Mouse (Mus musculus) layer of hippocampus, adult 8-10 months (tissue): ENCODE data around the gene Nav2. TPM values are rescaled to one million over a fixed set of nuclear protein-coding genes. Genes with fewer than 3 reads are reported as not detected.

Experiments
- DNase-seq, 2 experiments: peaks; one replicate each; pipeline ENCODE4 v3.0.0; 2022; ENCODE audit warnings: low spot score in 2 of 2
- total RNA-seq, 4 experiments: library from RNA; stranded (reverse); gene quantifications; 2 replicates each; pipeline ENCODE4 v1.2.4; 2022

Nav2 gene
- total RNA-seq, 4 experiments from 2014 or later, result 87.2 to 113 (median 96.0) TPM

DNA sequence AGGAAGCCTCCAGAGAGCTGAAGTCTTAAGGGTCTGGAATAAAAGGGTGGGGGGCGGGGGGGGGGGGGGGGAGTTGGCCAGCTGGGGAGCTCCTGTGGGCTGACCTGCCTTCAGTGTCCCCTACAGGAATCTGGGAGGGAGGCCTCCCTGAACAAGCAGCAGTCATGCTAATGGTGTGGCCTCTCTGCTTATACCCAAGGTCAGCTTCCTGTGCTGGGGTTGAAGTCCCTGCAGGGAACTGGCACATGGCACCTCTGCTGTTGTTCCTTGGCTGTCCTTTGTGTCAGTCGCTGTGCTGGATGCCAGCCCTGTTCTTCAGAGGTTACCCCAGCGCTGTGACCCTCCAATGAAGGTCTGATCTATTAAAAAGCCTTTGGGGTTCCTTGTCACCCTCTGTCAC, 596.5 kb downstream of the Nav2 start:
- no peak for DNase-seq

DNA sequence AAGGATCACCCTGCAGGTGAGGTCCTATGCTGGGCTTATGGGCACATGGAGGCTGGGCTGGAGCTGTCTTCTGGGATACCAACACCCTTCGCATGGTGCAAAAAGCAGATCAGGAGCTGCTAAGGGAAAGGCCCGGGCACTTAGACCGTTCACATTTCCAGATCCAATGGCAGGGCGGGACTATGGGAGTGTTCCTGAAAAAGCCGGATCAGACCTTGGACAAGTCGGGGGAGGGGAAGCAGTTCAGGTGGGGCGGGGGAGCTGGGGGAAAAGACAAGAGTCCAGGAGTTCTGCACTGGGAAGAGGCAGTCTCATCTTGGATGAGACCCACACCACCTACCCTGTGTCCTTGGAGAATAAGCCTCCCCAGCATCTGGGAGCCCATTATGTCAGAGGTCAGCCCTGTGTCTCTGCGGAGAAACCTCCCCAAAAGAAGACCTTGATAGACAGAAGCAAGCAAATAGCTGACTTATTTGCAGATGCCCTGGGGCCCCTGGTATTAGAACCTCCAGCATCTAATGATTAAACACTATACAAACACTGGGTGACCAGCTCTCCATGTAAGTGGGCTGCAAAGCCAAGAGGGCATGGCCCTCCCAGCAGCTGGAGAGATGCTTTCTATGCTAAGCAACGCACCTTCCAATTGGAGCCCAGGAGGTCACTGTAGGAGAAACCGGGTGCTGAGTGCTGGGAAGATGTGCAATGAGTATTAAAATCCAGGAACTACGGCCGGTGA, 597.7 kb downstream of the Nav2 start:
- no peak for DNase-seq

DNA sequence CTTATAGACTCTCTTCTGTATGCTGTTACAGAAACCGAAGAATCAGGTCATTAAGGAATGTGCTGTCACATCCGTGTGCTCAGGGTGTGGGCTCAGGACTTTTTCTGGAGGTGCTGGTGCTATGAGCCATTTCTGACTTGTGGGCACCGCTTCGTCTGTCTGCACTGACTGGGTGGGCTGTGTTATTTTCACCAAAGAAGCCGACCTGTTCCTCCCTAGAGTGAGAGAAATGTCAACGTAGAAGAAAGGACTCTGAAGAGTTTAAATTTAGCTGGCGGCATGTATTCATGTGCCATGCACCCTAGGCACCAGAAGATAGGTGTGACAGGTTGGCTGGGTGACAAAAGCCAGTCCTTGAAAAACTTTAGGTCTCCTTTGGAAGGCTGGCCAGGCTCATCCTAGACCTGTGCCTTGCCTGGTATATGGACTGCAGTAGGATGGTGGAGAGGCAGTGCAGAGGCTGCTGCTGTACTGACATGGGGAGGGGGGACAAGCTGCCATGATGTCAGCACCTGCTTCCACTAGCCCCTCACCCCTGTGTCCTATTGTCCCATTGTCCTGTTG, 599.5 kb downstream of the Nav2 start:
- DNase-seq, result no peak

DNA sequence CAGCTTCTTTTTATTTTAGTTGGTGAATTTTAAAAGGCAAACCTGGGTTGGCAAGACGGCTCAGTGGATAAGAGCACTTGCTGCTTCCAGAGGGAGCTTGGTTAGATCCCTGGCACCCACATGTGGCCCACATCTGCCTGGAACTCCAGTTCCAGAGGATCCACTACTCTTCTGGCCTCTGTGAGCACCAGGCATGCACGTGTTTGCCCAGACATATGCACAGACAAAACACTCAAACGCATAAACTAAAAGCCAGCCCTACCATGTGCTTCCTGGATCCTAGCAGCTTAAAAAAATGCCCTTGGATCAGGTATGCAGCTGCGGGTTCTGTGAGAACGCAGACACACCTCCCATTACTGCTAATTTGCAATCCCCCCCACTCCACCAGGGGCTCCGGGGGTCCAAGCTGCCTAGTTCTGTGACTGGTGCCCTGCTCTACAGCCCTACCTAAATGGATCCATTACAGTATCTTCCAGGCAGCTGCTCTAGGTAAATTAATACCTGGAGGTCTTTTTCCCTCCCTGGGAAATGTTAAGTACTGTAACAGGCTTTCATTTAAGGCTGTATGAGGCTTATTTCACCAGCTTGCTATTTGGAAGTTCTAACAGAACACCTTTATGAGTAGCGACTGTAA, 603.4 kb downstream of the Nav2 start:
- no peak for DNase-seq

DNA sequence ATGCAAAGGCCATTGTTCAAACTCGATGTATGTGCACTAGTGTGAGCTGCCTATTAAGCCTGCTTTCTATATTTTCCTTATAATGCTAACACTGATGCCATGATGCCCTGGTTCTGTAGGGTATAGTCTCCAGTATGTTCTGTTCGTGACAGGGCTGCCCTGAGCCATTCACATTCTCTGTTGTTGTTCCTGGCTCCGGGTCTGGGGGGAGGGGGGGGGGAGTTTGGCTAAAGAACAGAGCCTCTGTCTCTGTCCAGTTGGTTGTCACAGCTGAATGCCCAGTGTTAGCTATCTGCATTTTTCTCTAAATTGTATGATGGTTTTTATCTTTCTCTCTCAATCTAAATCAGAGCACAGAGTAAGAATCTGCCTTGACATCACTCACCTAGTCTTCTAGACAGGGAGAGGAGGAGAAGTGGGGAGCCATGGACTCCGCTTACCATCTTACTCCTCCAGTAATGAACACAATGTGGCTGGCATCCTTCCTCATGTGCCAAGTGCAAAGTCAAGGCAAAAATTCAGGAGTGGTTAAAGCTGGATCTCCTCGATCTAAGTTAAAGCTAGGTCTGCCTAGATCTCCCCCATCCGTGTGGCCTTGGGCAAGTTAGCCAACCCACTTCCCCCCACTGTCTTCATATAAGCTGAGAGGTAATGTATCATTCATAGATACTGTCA, 605.4 kb downstream of the Nav2 start:
- no peak for DNase-seq

DNA sequence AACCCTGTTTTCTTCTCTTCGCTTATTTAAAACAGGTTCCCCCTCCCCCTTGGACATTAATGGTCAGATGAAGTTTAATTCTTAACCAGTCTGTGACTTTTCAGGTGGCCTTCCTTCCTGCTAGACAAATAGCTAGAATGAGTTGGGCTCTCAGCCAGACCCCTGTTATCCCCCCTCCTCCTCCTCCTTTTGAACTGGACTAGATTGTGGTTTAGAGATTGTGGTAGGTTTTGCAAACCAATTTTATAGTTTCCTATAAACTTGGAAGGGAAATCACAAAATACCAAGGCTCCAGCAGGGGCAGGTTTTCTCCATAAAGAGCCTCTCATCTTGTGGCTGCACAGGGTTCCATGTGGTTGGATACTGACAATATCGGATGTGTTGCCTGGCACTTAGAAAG, 606.5 kb downstream of the Nav2 start:
- DNase-seq, result no peak

DNA sequence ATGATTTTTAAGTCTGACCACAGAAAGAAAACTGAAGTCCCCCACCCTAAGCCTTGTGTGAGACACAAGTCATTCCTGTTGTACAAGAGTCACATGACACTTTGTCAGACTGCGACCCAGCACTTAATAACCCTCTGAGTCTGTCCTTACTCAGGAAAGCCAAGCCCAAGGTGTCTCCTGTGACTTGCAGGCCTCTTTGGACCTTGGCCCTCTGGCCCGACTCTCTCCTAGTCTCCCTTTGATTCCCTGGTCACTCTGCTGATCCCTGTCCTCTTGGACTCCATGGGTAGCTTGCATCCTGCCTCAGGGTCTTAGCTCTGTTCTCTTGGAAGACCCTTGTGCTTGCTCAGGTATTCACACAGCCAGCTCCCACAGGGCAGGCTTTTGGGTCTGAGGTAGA, 612.0 kb downstream of the Nav2 start:
- no peak for DNase-seq

DNA sequence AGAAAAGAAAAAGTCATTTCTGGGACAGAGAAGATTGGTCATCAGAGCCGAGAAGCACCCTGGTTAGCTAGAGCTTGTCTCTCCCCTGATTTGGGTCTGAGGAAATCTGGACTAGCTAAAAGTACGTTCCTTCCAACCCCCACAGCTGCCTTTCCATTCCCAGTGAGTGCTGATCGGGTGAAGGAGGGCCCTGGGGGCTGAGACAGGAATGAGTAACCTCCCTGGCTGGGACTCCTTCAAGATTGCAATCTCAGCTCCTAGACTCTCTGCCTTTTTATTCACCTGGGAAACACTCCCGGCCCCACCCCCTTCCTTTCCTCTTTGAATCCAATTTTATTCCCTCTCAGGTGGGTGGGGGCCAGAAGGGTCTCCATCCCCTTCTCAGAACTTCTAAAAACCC, 612.8 kb downstream of the Nav2 start:
- no peak for DNase-seq

DNA sequence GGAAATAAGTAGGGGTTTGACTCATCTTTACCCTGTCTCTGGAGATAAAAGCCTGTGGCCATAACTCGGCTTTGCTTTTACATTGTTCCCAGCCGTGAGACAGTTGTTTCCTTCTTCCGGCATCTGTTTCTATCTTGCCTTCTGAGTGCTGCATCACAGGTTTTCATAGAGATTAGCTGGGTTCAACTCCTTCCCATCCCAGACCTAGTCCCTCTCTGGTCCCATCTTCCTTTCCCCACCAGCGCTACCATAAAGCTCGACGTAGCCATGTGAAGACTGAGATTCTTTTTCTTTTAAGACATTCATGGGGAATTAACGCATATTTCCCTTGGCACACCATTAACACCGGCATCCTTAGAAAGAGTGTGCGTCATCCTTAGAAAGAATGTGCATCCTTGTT, 613.5 kb downstream of the Nav2 start:
- DNase-seq, result no peak

DNA sequence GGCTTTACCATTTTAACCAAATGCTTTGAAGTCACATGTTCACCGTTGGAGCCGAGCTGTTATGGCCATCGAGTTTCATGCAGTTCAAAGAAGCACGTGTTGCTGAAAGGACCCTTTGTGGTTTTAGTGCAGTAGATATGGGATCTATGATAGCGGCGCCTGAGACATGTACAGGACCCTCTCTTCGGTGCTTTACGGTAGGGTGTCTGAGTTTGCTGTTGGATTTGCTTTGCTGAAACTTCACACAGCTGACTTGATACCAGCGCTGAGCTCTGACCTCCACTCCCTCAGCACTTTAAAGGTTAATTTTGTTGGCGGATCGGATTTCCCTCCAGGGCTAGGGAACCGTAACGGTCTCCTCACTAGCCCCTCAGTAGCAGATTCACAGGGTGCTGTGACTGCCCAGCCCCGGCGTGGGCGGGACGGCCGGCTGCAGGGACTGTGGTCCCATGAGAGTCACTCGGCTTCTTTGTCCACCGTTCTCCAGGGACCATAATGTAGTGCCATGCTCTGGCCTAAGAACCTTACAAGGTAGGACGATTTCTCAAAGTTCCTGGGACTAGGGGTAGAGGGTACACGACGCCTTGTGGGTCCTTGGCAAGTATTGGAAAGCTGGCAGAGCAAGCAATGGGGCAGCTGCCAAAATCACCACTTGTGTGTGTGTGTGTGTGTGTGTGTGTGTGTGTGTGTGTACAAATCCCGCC, 614.0 kb downstream of the Nav2 start:
- DNase-seq, result no peak

DNA sequence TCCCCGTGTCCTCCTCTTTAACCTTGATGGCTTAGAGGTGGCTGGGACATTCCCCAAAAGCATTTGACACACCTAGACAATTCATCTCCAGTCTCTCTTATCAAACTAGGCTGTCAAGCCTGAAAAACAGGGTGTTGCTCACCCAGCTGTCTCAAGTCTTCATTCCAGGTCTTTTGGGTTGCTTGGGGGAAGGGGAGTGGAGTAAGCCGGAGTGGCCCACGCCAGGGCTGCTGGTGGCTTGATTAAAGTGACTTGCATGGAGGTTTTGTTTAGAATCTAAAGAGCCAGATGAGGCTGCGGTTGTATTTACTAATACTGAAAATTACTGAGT, 614.6 kb downstream of the Nav2 start:
- no peak for DNase-seq

DNA sequence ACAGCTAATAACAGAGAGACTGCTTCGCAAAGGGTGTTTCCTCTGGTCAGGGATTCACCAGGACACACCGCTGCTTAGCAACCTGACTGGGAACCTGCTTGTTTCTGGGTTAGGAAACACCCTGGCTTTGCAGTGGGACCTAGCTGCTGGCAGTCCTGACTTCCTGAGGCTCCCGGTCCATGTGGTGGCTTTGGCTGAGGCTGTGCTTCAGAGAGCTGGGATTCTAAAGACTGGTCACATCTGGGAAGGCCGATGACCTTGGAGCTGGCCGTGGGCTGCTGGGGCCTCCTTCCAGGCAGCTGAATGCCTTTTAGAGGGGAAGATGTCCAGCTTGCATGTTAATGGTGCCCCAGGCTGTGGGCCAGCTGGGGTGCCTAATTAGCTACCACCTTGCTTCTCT, 615.2 kb downstream of the Nav2 start:
- peak; percentile 44 to 61 for DNase-seq

DNA sequence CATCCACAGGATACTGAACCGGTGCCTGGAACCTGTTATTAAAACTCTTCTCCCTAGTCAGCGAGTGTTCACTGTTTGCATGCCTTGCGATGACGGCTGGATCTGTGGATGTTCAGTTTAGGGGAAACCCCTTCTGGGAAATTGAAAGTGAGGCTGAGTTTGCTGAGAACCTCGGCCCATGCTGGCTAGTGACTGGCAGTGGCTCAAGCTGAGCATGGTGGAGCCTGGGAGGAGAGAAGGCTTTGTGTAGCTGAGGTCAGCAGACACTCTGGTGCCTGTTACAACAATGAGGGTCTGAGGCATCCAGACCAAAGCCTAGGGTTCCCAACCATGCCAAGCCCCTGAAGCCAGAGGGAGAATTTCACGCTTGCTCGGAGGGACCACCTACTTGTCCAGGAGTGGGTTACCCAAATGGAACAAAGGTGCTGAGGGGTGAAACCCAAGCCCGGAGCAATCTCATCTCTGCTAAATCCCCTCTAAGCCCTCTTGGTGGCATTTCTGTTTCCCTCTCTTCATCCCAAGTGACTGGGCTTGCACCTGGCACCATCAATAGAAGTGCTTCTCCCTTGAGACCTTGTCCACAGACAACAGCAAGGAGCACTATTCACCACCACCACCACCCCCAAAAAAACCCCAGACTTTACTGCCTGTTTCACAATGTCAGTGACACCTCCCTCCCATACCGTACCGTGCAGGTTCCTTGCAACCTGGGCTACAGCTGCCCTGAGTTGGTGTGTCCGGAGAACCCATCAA, 617.0 kb downstream of the Nav2 start:
- DNase-seq, result no peak

DNA sequence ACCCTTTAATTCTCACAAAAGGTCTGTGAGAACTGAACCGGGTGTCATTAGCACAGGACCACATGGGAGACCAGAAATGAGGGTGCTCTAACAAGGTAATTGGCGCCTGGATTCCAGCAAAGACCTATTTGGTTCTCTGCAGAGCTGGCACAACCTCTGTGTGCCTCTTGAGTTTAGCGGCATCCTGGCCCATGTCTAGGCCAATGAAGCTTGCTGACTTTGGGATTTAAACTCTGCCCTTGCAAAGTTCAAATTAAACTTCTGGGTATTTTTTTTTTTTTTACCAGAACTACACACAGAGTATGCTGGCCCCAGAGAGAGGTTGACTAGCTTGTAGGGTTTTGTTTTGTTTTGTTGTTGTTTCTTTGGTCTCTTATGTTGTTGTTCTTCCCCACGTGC, 617.6 kb downstream of the Nav2 start:
- DNase-seq, result no peak

DNA sequence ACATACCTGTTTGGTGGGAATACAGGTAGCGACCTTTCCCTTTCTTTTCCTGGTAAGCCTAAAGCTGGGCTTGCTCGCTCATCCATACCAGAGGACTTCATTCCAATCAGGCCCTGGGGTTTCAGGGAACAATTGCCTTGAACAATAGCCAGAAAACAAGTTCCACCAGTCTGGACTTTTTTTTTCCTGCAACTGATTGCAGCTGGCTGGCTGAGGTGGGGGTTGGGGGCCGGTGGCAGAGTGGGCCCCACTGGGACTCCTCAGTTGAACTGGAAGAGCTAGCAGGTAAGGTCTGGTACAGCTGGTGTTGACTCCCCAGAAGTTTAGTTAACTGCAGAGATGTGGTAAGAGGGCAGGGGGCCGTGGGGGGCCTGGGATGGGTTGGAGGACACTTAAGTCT, 619.0 kb downstream of the Nav2 start:
- no peak for DNase-seq

DNA sequence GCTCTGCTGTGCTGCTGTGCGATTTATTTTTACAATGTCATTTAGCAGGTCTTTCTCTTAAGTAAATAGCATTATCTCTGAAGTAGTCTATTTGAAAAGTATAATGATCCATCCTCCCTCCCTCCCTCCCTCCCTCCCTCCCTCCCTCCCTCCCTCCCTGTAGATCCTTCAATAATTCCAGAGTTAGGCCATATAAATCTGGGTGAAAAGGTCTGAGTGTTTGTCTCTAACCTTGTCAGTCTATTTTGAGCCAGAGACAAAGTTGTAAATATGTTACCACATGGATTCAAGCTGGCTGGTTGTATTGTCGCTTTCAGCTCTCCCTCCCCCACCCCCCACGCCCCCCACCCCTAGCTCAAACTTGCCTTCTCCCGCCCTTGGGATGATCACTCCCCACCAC, 619.4 kb downstream of the Nav2 start:
- no peak for DNase-seq

DNA sequence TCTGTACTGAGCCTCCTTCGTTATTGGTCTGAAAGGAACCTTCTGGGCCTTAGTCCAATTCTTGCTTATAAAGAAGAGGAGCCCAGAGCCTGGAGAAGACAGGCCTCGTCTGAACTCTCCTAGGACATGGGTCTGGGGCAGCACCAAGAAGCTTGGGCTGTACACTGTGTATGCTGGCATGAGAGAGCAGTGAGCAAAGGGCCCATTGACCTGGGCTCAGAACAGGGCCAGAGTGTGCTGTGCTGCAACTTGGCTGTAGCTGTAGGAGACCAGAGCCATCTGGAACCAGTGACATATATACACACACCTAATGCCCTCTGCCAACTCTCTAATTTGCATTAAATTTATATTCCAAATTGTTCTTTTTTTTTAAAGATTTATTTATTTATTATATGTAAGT, 621.0 kb downstream of the Nav2 start:
- DNase-seq, result no peak

DNA sequence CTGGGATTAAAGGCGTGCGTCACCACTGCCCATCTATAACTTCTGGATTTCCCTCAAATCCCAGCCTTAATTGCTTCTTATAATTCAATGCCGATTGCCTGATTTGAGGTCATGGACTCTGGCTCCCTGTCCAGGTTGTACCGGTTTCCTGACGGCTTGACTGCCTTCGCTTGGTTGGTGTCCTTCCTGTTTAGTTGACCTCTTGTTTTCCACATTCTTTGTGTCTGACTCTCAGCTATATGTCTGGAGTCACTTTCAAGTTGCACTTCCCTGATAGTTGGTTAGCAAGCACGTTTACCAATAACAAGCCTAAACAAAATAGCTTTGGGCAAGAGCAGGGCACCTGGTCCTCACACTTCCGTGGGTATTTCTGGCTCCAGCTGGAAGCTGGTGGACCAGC, 625.1 kb downstream of the Nav2 start:
- no peak for DNase-seq

DNA sequence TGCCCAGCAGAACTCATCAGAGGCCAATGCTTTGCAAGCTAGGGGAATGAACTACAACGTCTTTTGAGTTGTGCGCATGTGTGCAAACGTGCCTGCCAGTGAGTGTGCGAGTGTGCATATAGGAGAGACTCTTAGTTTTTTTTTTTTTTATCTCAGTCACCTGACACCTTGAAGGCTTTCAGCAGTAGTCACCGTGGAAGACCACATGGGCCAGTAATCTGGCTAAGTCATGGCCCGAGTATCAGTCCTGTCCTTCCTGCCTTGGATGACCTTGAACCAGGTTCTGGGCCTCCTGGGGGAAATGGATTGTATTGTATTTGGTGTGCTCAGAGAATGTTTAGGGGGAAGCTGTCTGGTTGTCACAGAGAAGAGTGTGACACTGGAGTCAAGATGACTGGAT, 625.7 kb downstream of the Nav2 start:
- DNase-seq, result no peak

DNA sequence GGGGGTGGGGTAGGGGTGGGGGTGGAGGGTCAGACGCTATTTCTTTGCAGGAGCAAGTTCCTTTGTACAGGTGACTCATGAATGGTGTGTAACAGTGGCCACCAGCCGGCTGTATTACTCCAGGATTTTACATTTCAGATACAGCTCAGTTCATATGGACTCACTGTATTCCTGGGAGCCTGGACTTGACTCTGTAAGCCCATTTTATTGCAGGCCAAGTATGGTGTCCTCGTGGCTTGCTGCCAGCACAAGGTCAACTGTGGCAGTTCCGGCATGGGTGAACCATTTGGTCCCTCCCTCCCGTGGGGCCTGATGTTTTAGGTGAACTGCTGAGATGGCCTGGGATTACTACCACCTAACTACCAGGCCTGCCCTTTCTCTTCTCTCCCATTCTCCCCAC, 629.8 kb downstream of the Nav2 start:
- no peak for DNase-seq

DNA sequence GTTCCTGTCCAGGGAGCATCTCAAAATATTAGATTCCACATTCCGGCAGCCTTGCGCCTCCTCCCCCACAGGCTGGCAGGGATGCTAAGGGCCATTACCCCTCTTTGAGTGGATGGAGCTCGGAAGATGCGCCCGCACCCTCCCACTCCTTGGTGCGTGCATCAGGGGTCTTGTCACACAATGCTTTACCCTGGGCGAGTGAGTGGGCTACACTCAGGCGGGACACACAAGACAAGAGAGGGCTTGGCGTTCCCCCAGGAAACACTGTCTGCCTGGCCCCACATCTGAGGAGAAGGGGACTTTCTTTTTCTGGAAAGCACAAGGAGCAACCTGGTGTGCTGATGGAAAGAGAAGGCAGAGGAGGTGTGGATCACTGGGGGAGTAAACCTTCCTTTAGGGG, 631.7 kb downstream of the Nav2 start:
- DNase-seq, result no peak
